Mouse (Mus musculus): ENCODE results near the gene Adcy3.

DNA sequence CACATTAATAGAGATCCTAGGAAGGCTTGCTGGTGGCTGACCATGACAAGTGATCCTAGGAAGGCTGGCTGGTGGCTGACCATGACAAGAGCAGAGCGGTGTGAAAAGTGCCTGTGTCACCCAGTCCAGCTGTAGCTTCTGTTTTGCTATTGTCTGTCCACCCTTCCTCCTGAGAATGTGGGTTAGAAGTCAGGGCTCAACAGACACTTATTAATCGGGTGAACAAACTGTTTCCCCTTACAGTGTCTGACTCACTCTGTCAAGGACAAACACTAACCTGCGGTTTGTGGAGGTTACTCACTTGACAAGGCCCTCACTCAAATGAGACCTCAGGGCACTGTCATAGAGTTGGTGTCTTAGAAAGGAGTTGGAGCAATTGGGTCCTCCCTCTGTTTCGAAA, 65.8 kb downstream of the Adcy3 start:
- TF ChIP-seq CTCF (IDR thresholded peaks at IDR 0.05; ENCODE audit: low read depth) (no peak), EP300 (IDR thresholded peaks at IDR 0.05; ENCODE audit: low read depth) (no peak)

Measured in liver, postnatal 0 days (tissue).